Mouse (Mus musculus) heart, postnatal 0 days (tissue): ENCODE results near the gene Gprin2.

Experiments used
- CTCF ChIP-seq: IDR thresholded peaks from 2 replicates; pipeline ENCODE4 v1.5.1; 2016; ENCODE audit warnings: antibody characterized with exemption, control low read depth, low read depth
- EP300 ChIP-seq: IDR thresholded peaks from 2 replicates; pipeline ENCODE4 v1.6.1; 2016; ENCODE audit warnings: antibody characterized with exemption, low read depth

- TF ChIP-seq CTCF, result no peak
- no peak for TF ChIP-seq EP300
These were observed 58.5 kb downstream of the Gprin2 start for GRCm38 (mm10) chr14:34142915-34143314.
